Mouse (Mus musculus) G1E (cell line): ENCODE results near the gene Olfr194. TPM values are rescaled to one million over a fixed set of nuclear protein-coding genes. Genes with fewer than 3 reads are reported as not detected.
"Not testable (repeated sequence)": the region's sequence is repeated elsewhere in the genome, so short reads cannot be mapped to it uniquely, and the experiment has no call there.

Experiments used
- ATAC-seq: 2 replicates; pipeline ENCODE4 v1.8.0; 2016; ENCODE audit warnings: mild to moderate bottlenecking; ENCODE audit not compliant: insufficient number of reproducible peaks, poor library complexity, low FRiP score, severe bottlenecking; ENCODE audit errors: extremely low read depth
- DNase-seq: peaks from one replicate; pipeline ENCODE4 v3.0.0; 2012; ENCODE audit warnings: low spot score
- H3K27me3 ChIP-seq: 2 replicates; pipeline ENCODE4 v1.6.1; 2012; ENCODE audit warnings: mild to moderate bottlenecking, low read length, inconsistent platforms; ENCODE audit not compliant: insufficient read depth
- H3K36me3 ChIP-seq: replicated peaks from 2 replicates; pipeline ENCODE3; 2012; ENCODE audit warnings: mild to moderate bottlenecking, inconsistent platforms
- H3K4me1 ChIP-seq: 2 replicates; pipeline ENCODE4 v1.6.1; 2012; ENCODE audit warnings: low read depth, low read length, inconsistent platforms, mixed read lengths; ENCODE audit not compliant: insufficient read depth
- H3K4me3 ChIP-seq: 2 replicates; pipeline ENCODE4 v1.5.1; 2012; ENCODE audit warnings: low read depth, mild to moderate bottlenecking, inconsistent platforms, low read length, moderate library complexity, mixed read lengths
- H3K9me3 ChIP-seq: replicated peaks from 2 replicates; pipeline ENCODE4 v1.6.1; 2012; ENCODE audit warnings: inconsistent platforms
- CTCF ChIP-seq: IDR thresholded peaks from 2 replicates; pipeline ENCODE4 v1.5.1; 2012; ENCODE audit warnings: low read depth, low read length, inconsistent platforms, mixed read lengths
- GATA1 ChIP-seq: IDR thresholded peaks from 2 replicates; pipeline ENCODE4 v1.6.1; 2012; ENCODE audit warnings: borderline replicate concordance, low read length, inconsistent platforms, mixed read lengths
- GATA2 ChIP-seq: IDR thresholded peaks from 2 replicates; pipeline ENCODE4 v1.6.1; 2012; ENCODE audit warnings: low read depth, low read length, inconsistent platforms, borderline replicate concordance
- POLR2AphosphoS5 ChIP-seq: IDR thresholded peaks from 2 replicates; pipeline ENCODE4 v1.6.1; 2012; ENCODE audit warnings: low read depth, low read length, inconsistent platforms; ENCODE audit not compliant: insufficient replicate concordance
- TAL1 ChIP-seq: conservative IDR thresholded peaks from 2 replicates; pipeline ENCODE4 v1.6.1; 2012; ENCODE audit warnings: low read depth, low read length, inconsistent platforms, mixed read lengths
- polyA plus RNA-seq: library from polyadenylated mRNA; stranded (reverse); fragments of >175 nt; gene quantifications from 2 replicates; pipeline ENCODE4 v1.2.3, GENCODE M21; 2012
- total RNA-seq, 2 experiments: library from RNA; stranded (forward) in 1 of 2; stranded (reverse) in 1 of 2; fragments of 200-1000 nt in 1 of 2; fragments of >200 nt in 1 of 2; fragmentation: Nextera tagmentation in 1 of 2; gene quantifications; 2 replicates each; pipeline ENCODE4 v1.2.3; 2014 to 2017

Olfr194 gene
- not detected in 2 replicates for total RNA-seq (2014; fragmentation: Nextera tagmentation)
- 0.55 TPM in 1 of 2 replicates, not detected in the other for total RNA-seq (2017)
- not detected in 2 replicates for polyA plus RNA-seq

GRCm38 (mm10) chr16:59120969-59121368 lies at the start of gene Olfr194:
Olfr194 (minus strand) TSS chr16:59121069.
- H3K27me3 ChIP-seq = no peaks in the 10 kb centered on the region
- no peak within 1 kb of the TSS for H3K4me3 ChIP-seq
- TF ChIP-seq GATA1 (no peak), TAL1 (no peak), POLR2AphosphoS5 (no peak), CTCF (no peak), GATA2 (no peak)
- no peaks in the 10 kb centered on the region for H3K4me1 ChIP-seq
- ATAC-seq (no peak), DNase-seq (no peak)
- H3K36me3 ChIP-seq = peaks cover 5% of the 10 kb centered on the region
- peaks cover 9% of the 10 kb centered on the region for H3K9me3 ChIP-seq

GRCm38 (mm10) chr16:59170354-59170753 lies 49.5 kb upstream of the Olfr194 start, which contains the start of gene Olfr196:
Olfr196 (minus strand) TSS chr16:59170454.
- no peaks in the 10 kb centered on the region for H3K27me3 ChIP-seq
- no peaks in the 10 kb centered on the region for H3K36me3 ChIP-seq
- H3K9me3 ChIP-seq = peaks cover 3% of the 10 kb centered on the region; the same call in 1 of the 2 replicates
- TF ChIP-seq GATA1 (no peak), TAL1 (no peak), POLR2AphosphoS5 (no peak), CTCF (no peak), GATA2 (no peak)
- DNase-seq (no peak), ATAC-seq (no peak)
- H3K4me3 ChIP-seq = no peak within 1 kb of the TSS
- no peaks in the 10 kb centered on the region for H3K4me1 ChIP-seq

- TF ChIP-seq GATA2 (no peak), TAL1 (no peak), POLR2AphosphoS5 (no peak), CTCF (no peak), GATA1 (no peak)
- no peaks in the 10 kb centered on the region for H3K27me3 ChIP-seq
- H3K4me3 ChIP-seq = no peak overlapping the region
- H3K9me3 ChIP-seq = no peaks in the 10 kb centered on the region
- H3K36me3 ChIP-seq = no peaks in the 10 kb centered on the region
- no peaks in the 10 kb centered on the region for H3K4me1 ChIP-seq
- no peak for ATAC-seq
- no peak for DNase-seq
Measured at GRCm38 (mm10) chr16:59151996-59152395, 31.1 kb upstream of the Olfr194 start.

GRCm38 (mm10) chr16:59146746-59147145 lies 25.9 kb upstream of the Olfr194 start, which contains the start of gene Olfr195:
Olfr195 (plus strand) TSS chr16:59147046.
- DNase-seq (no peak), ATAC-seq (no peak)
- no peaks in the 10 kb centered on the region for H3K4me1 ChIP-seq
- H3K36me3 ChIP-seq = no peaks in the 10 kb centered on the region
- no peaks in the 10 kb centered on the region for H3K27me3 ChIP-seq
- no peak for TF ChIP-seq GATA2
- TF ChIP-seq CTCF = no peak
- no peak for TF ChIP-seq POLR2AphosphoS5
- TF ChIP-seq TAL1 = no peak
- TF ChIP-seq GATA1 = no peak
- peaks cover 2% of the 10 kb centered on the region; the same call in 1 of the 2 replicates for H3K9me3 ChIP-seq
- no peak within 1 kb of the TSS for H3K4me3 ChIP-seq

- Histone ChIP-seq H3K27me3 (no peaks in the 10 kb centered on the region), H3K4me3 (no peak overlapping the region), H3K9me3 (peaks cover 2% of the 10 kb centered on the region; the same call in 1 of the 2 replicates), H3K4me1 (no peaks in the 10 kb centered on the region), H3K36me3 (no peaks in the 10 kb centered on the region)
- ATAC-seq (no peak), DNase-seq (no peak)
- TF ChIP-seq GATA2 (no peak), GATA1 (no peak), TAL1 (no peak), POLR2AphosphoS5 (no peak), CTCF (no peak)
Measured at GRCm38 (mm10) chr16:59141105-59141504, 20.2 kb upstream of the Olfr194 start.

- Histone ChIP-seq H3K4me3 (no peak overlapping the region), H3K27me3 (no peaks in the 10 kb centered on the region), H3K36me3 (no peaks in the 10 kb centered on the region), H3K4me1 (no peaks in the 10 kb centered on the region), H3K9me3 (no peaks in the 10 kb centered on the region)
- no peak for ATAC-seq
- DNase-seq = no peak
- no peak for TF ChIP-seq GATA2
- TF ChIP-seq TAL1 = no peak
- TF ChIP-seq GATA1 = no peak
Measured at GRCm38 (mm10) chr16:59130740-59131139, 9.9 kb upstream of the Olfr194 start.

- Histone ChIP-seq H3K27me3 (no peaks in the 10 kb centered on the region), H3K9me3 (peaks cover 6% of the 10 kb centered on the region), H3K4me1 (no peaks in the 10 kb centered on the region), H3K4me3 (no peak within 1 kb of the TSS), H3K36me3 (peaks cover 3% of the 10 kb centered on the region)
- TF ChIP-seq GATA2 = no peak
- TF ChIP-seq CTCF = no peak
- no peak for TF ChIP-seq GATA1
- TF ChIP-seq TAL1 = no peak
- no peak for TF ChIP-seq POLR2AphosphoS5
- ATAC-seq (no peak), DNase-seq (no peak)
Measured at GRCm38 (mm10) chr16:59111781-59112180, 9.1 kb downstream of the Olfr194 start, which contains the start of gene Olfr193. Olfr193 (minus strand) TSS chr16:59111881.

- not testable (repeated sequence) for H3K27me3 ChIP-seq, DNase-seq, H3K4me3 ChIP-seq, H3K9me3 ChIP-seq, H3K36me3 ChIP-seq, H3K4me1 ChIP-seq, ATAC-seq
Measured at GRCm38 (mm10) chr16:59108522-59108921, 12.3 kb downstream of the Olfr194 start.
